Mouse (Mus musculus): ENCODE measurements around the gene Lrp2.
A peak's percentile ranks its signal among the peaks of the same experiment; 100 is the strongest.
"Not testable (repeated sequence)": the region's sequence is repeated elsewhere in the genome, so short reads cannot be mapped to it uniquely, and the experiment has no call there.

The Lrp2 gene

DNA sequence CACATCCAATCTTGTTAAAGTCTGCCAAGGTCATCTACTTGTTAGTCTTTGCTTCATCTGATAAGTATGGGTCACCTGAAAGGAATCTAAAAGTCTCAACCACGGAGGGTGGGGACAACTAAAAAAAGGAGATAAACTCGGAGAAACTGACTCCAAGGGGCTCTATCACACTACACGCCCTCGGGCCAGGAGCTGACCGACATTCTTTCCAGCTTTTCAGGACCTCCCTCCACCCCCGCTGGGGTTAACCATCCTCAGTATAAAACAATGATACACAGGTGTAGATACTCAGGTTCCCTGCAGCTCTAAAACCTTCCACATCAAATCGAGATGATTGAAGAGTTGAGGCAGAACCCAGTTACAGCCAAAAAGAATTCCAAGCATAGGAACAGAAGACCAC lies 3.0 kb downstream of the Lrp2 start:
- no peak for DNase-seq (ENCODE audit: low read depth)

DNA sequence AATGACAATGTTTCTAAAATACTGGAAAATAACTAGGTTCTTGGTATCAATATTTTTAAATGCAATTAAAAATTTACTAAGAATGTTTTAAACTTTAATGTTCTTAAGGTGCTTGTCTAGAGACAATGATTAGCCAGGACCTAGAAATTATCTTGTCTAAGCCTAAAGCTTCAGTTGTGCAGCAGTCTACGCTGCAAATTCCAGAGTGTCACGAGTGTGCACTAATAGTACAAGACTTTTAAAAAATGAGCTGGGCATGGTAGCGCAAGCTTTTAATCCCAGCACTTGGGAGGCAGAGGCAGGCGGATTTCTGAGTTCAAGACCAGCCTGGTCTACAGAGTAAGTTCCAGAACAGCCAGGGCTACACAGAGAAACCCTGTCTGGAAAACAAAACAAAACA lies 3.8 kb downstream of the Lrp2 start:
- not testable (repeated sequence) for DNase-seq (ENCODE audit: low read depth)

DNA sequence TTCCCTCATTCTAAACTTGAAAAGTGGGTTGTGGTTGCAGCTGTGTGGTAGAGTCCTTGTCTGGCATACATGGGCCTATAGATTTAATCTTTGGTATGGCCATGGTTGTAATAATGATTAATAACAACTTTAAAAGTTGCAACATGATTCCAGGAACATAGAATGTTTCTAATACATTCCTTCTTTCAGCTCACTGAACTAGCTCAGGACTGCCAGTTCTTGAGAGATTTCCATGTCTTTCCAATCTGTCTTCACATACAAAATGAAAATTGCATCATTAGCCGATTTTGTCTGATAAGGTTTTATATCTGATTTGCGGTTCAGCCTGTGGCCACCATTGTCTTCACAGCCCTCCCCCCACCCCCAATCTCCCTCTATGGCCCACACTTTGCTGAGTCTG lies 5.8 kb downstream of the Lrp2 start:
- DNase-seq (ENCODE audit: low read depth): no peak

DNA sequence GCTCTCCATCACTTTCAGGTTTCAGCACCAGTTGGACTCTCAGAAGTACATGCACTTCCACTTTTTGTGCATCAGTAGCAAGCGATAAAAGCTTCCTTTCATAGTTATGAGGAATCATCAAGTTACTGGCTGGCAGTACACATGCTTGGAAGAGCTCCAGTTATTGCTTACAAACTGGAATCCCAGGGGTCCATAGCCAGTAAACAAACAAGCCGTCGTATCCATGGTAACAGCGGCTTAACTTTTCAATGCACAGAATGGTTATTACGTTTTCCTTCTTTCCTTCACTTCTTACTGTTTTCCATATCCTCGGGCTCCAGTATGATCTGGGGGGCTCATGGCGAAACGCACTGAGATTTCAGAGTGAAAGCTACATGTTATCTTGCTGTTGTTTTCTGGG lies 7.7 kb downstream of the Lrp2 start:
- no peak for DNase-seq (ENCODE audit: low read depth)

DNA sequence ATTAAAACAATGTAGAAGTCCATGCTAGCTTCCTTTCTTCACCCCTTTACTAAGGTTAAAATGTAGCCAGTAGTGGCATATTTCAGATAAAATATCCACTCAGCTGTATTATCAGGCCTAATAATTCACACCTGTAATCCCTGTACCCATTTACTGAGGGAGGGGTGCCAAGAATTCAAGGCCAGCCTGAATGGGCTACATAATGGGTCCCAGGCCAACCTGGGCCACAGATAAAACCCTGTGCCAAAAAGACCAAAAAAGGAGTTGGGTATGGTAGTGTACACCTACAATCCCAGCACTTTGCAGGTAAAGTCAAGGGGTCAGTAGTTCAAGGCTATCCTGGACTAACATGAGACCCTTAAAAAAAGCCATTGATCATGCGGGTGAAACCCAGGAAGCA lies 9.3 kb downstream of the Lrp2 start:
- DNase-seq (ENCODE audit: low read depth): no peak

DNA sequence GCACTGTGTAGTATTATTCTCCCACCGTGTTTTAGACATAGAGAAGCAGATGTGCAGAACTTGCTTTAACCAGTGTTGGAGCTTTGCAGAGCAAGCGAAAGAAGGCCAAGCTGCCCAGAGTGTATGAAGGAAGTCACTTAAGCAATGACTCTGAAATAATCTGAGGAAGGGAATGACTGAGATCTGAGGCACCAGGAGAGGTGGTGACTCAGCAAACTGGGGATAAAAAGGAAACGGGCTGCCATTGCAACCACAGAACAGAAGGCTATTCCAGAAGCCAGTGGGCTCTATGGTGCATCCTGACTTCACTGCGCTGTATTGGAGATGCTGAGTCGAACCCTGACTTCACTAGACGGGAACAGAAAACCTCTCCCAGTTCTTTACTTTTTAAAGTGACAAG lies 10.9 kb downstream of the Lrp2 start:
- DNase-seq (ENCODE audit: low read depth): no peak

DNA sequence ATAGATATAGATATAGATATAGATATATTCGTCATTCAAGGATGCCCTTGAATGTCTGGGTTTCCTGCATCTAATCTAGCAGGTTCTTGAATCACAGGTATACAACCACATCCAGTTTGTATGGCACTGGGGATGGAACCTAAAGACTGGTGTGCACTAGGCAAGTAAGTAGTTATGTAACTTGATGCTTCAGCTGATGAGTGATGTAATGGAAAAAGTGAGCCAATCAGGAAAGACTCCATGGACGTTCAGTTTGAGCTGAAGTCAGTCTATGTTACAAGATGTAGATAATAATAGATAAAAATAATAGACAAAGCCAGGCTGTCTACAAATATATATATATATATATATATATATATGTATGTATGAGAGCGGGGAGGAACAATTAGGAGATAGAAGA lies 11.6 kb downstream of the Lrp2 start:
- no peak for DNase-seq (ENCODE audit: low read depth)

DNA sequence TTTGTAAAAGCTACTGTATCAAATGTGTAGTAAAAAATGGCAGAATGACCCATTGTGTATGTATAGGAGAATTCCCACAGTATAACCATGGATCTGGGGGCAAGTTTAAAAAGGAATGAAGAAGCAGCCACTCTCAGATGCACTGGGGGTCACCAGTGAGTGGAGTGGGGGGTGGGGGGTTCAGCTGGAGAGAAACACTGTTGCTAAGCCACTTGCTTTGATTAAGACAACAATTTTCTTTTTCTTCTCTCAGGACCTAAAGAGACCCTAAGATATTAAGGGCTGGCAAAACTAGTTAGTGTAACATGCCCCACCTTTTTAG lies 12.2 kb downstream of the Lrp2 start:
- DNase-seq (ENCODE audit: low read depth): no peak

DNA sequence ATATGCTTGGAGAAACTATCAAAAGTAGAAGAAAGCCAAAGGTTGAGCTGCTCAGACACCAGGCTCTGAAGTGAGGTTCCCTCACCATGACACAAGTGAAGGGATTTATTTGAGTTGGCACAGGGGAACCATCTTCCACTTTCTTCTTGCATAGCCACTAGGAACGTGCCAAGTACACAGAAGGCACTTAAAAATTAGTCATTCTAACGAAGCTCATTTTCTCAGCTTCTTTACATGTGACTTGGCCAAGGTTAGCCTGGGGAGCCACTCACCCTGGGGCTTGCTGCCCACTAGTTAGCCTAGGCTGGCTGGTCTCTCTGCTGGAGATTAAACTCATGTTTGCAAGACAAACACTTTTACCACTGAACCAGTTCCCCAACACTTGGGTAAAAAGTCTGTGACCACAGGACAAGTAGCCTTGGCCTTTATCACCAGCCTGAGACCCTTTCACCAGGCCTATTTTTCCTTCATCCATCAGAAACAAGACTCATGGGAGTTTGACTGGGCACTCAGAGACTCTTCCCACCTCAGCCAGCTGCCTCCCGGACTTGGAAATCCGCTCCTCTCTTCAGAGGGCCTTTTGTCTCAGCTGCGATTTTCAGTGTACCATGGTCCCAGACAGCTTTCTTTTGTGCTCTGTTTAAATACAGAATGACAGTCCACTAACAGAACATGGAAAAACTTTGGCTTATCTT lies 12.7 kb downstream of the Lrp2 start:
- DNase-seq (ENCODE audit: low read depth): no peak

DNA sequence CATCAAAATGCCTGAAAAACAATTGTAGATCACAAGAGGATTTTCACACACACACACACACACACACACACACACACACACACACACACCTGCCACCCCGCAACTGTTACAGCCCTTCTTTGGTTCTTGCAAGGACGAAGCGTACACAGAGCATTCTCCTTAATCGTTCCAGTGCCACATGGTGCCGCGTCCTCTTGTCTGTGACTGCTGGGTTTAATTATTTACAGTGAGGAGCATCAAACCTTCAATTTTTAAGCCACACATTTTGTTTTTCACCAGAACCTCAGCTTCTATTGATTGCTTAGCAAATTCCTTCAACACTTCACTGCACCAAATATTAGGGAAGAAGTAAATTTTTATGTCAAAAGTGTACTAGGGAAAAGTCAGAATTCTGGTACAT lies 15.3 kb downstream of the Lrp2 start:
- DNase-seq (ENCODE audit: low read depth): no peak

DNA sequence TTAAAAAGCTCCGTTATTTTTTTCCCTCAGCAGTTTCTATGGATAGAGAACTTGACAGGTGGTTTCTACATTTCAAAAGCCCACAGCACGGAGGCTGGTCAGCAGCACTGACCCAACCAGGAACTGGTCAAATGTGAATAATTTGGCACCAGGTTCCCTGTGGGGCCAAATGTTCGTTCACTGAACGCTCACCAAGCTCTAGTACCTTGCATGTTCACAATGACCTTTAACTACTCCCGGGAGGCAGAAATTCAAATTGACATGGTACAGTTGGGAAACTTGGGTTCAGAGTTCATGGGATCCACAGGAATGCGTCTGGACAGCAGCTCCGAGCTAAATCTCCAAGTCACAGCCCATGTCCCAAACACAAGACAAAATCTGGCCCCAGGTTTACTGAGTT lies 19.6 kb downstream of the Lrp2 start:
- DNase-seq (ENCODE audit: low read depth): no peak

DNA sequence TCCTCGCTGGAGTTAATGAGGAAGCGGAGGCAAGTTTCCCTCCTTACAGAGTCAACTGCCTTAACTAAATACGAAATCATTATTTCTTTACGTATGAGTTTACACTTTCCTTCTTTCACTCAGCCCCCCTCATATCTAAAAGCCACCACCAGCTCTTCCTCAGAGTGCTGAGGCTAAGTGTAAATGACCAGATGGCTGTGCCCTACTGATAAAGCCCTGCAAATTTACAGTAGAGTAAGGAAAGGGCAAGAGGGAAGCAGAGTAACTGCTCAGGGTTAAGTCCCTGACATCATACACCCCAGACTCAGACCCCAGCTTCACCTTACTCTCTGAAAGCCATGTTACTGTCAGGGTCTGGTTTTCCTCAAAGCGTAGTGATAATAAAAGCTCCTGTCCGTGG lies 22.4 kb downstream of the Lrp2 start:
- no peak for DNase-seq (ENCODE audit: low read depth)

DNA sequence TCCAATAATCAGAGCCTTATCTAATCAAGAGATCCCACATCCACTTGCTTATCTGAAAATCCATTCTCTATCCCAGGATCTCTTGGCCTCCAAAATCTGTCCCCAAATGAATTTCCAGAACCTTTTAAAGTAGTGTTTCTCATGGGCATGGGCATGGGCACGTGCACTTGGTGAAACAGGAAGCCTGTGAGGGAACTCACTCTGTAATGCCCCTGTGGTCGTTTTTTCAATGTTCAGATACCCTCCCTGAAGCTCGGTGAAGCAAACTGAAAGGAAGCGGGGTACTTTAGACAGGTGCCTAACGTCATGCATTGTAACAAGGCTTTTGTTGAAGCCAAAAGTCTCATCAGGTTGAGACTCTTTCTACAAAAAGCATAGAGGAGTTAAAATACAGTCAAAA lies 23.1 kb downstream of the Lrp2 start:
- no peak for DNase-seq (ENCODE audit: low read depth)

DNA sequence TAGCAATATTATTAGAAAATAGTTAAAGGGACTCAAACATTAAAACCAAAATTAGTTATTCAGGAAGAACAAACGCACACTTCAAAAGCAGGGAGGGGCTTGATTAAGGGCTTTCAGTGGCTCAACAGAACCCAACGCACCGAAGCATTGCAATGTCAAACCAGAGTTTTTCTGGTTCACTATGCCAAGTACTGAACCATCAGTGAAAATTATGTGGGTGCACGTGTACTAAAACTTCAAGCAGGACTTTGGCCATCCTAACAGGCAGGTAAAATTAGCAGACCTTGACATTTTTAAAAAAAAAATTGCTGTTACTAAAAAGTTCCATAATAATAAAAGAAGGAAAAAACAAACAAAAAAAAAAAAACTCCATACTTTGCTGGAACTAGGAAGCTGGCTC lies 25.6 kb downstream of the Lrp2 start:
- DNase-seq (ENCODE audit: low read depth): no peak

DNA sequence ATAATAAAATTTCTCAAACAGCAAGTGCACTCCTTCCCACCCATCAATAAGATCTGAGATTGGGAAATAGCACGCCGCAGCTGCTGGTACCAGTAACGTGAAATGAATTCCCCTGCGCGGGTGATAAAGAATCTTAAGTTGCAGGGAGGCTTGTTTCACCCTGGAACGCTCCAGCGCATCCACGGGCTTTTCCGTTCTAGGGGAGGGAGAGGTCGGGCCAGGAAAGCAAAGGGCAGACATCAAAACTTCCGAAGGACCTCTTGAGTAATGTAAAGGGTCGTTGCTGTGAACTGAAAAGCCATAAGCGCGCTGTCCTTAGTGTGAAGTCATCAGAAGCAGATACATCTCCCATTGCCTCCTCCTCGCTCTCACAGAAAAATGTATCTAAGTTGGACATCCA lies 26.5 kb downstream of the Lrp2 start:
- DNase-seq (ENCODE audit: low read depth): no peak

DNA sequence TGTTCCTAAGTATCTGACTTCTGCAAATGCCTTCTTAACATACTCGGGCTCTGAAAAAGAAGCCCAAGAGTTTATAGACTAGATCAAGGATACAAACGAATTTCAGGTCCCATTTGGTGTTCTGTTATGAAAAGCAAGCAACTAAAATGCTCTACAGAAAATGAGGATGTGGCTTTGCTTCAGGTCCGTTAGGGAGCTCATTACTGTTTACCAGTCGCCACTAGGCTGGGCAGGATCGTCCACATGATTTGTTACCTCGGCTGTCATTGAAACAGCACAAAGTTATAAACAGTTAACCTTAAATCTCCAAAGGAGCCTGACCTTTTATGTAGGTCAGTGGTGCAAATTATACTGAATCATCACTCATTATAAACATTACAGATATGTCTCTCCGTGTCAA lies 29.2 kb downstream of the Lrp2 start:
- no peak for DNase-seq (ENCODE audit: low read depth)

DNA sequence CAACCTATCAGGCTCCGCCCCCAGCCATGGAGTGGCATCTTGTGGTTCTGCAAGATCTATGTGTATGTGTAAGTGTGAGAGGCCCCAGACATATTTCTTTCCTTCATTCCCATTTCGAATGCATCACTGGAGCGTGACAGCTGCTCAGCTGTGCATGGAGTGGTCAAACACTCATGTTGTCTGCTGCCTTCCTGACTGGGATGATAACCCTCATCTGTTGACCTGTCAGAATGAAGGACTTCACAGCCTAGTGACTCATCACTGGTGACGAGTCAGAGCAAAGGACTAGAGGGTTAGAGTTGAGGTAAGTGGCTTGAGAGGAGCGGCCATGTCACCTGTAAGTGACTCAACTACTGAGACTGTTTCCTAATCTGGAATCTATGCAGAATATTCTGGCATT lies 34.2 kb downstream of the Lrp2 start:
- DNase-seq (ENCODE audit: low read depth): no peak

DNA sequence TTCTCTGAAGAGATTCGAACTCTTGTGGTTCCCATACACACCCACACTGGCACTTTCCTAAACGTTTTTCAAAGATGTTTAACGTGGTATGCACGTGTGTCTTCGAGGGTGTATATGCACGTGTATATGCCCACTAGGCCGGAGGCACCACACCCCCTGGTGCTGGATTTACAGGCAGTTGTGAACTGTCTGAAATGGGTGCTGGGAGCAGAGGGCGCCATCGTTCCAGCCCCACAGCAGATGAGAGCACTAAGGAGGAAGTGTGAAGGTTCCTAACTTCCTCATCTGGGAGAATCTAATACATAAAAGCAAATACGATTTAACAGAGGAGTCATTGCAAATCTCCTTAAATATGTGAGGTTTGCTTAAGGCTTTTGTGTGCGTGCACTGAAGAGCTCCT lies 39.0 kb downstream of the Lrp2 start:
- no peak for DNase-seq (ENCODE audit: low read depth)

DNA sequence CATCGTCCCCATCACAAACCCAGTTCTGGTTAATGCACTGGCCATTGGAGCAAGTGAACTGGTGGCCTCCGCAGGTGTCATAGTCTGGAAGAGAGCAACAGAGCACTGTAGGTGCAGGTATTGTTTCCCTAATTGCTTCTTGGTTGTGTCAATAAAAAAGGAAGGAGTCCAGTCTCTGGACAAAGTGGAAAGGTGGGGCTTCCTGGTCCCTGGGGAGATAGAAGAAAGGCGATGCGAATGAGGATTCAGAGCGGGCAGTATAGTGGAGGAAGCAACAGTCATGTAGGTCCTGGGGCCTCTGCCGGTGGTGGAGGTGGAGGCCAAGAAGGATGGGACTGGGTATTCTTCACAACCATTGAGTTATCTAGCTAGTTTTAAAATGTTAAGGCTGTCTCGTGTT lies 49.8 kb downstream of the Lrp2 start:
- DNase-seq (ENCODE audit: low read depth): no peak

DNA sequence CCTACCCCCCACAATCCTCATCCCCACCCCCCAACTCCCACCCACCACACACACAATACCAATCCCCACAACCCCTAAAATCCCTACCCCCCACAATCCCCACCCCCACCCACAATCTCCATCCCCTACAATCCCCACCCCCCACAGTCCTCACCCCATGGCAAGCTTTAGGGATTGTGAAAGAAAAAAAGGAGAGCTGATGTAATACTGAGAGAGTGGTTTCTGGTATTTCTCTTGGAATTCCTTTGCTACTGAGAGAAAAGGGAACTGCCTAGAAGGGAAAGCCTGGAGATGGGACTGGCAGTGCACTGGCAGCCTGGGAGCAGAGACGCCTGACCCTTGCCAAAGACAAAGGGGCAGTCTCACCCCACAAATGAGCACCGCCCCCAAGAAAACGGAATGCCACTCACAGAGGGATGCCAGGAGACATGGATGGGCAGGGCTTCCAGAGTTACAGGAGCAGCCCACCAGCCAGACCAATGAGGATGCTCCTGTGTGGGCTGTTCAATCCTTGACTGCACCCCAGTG lies 54.3 kb downstream of the Lrp2 start:
- peak; percentile 27 for DNase-seq (ENCODE audit: low read depth)

DNA sequence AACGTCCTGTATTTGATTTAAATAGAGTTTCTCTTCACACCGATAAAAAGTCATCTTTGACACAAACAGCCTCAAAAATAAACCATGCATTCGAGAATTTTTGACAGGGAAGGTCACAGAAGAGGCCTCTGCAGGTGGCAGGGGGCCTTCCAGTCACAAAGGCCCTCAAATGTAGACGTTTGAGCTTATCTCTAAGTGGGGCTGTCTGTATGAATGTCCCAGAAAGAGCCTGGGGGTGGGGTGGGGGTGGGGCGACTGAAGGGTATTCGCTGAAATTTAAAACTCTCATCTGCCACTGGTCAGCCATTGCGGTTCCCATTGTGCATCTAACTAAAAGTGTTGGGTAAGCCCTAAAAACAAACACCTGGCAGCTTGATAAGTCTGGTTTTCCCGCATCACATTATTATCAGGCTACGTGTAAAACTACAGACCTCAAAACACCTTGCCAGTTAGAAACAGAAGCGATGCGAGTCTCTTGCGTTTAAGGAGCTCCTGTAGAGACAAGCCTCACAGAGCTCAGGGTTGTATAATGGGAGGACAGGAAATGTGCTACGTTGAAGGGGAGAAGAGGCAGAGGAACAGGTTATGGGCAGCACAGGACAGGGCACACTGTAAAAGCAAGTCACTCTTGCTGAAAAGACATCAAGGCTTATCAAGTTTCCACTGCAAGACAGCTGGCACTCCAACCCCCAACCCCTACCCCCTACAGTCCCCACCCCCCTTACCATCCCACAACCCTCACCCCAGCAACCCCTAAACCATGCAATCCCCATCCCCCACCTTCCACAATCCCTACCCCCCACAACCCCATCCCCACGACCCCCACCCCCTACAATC lies 55.0 kb downstream of the Lrp2 start:
- no peak for DNase-seq (ENCODE audit: low read depth)

DNA sequence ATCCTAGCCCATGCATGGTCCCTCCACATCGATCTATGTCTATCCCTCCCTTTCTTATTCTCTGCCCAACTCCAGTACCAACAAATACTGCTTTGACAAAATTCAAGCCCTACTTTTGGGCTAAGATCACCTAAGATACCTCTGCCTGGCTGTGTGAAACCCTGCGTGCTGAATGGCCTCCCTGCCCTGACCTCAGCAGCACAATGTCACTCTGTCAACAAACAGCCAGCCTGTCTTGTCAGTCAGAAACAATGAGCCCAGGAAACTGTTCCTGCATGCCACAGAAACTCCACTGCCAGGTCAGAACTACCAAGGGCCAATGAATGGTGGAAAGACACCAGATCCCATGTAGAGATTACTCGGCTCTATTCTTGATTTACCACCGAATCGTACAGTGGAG lies 55.7 kb downstream of the Lrp2 start:
- no peak for DNase-seq (ENCODE audit: low read depth)

DNA sequence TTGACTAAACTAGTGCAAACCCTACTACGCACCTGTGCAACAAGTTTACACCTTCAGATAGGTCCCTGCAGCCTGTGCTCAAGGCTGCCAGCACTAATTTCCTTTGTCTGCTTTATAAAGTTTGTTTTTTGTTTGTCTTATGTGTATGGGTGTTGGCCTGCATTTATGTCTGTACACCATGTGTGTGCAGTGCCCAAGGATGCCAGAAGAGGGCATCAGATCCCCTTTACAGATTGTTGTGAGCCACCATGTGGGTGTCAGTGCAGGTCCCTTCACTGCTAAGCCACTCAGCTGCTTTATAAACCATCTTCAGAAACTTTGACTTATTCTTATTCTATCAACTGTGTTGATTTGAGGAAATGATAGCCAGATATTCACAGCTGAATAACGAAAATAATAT lies 65.6 kb downstream of the Lrp2 start:
- no peak for DNase-seq (ENCODE audit: low read depth)

DNA sequence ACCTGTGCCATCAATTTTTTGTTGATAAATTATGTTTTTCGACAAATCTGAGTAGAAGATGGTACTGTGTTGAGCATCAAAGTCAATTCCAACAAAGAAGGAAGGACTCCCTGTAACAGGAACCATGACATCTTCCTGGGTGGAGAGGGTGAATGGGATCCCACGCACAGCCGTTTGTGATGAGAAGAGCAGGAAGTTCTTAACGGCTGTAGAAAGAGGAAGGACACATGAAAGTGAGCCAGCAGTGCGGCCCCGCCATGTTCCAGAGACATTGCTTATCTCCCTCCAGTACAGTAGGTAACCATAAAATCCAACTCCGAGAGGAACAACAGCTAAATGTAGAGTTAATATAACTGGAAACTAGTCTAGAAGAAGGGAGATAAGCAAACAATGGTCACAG lies 67.6 kb downstream of the Lrp2 start:
- DNase-seq (ENCODE audit: low read depth): no peak
